Comparison of ENCODE assay signal across 20 mouse cellular contexts in genomic region chrX:14312746-14313145, GRCm38 (mm10).
DNase-seq lines count a peak whose midpoint lies in the region; ATAC-seq and TF ChIP-seq lines count a peak whose summit lies in the region.
"Had no signal": no experiment of that assay in that cellular context is flagged by ENCODE, and none has a peak within 500 bp of the region (broad histone marks: within the 10 kb centered on the region; RNA-seq: fewer than 3 reads in every experiment).

No protein-coding gene starts in this region.

- peak; percentile 56 for TF ChIP-seq CTCF in gastrocnemius, adult 2 months (IDR thresholded peaks at IDR 0.05)
- no peak for TF ChIP-seq CTCF in kidney, adult 2 months (conservative IDR thresholded peaks at IDR 0.05; ENCODE audit: insufficient read depth, insufficient read length, low read depth, low read length)

- no peaks in the 10 kb centered on the region for H3K36me3 ChIP-seq in kidney, adult 2 months (ENCODE audit: control insufficient read depth, insufficient read depth, low read length)
- H3K36me3 ChIP-seq in forebrain, embryonic 15.5 days = no peaks in the 10 kb centered on the region
- H3K36me3 ChIP-seq: embryonic facial prominence, embryonic 15.5 days; hindbrain, embryonic 13.5 days; liver, embryonic 13.5 days; neural tube, embryonic 13.5 days had no signal

- no peak for ATAC-seq in forebrain, embryonic 15.5 days (replicated peaks)
- ATAC-seq: CD4-positive, CD25-positive, alpha-beta regulatory T cell, adult 4 months; forebrain, embryonic 16.5 days; Patski had no signal

- peak; percentile 39 for DNase-seq in gastrocnemius, adult 2 months
- no peak for DNase-seq in gastrocnemius, postnatal 25 days
- peak; percentile 7 to 8 for DNase-seq in kidney, postnatal 4 days
- DNase-seq in kidney, adult 2 months = no peak
- DNase-seq in ovary, postnatal 36 days (ENCODE audit: low spot score) = peak; percentile 3
- DNase-seq in ovary, adult 18-20 months (ENCODE audit: low spot score) = no peak
- no peak for DNase-seq in right cerebral cortex, postnatal 25 days
- DNase-seq: cerebellum, adult 8-10 months; heart, adult 11 months; kidney, postnatal 25 days; liver, embryonic 13.5 days; thymus, postnatal 4 days had no signal

- no peak overlapping the region for H3K27ac ChIP-seq in gastrocnemius, adult 2 months
- H3K27ac ChIP-seq in kidney, adult 2 months (ENCODE audit: insufficient read depth, low read depth, low read length) = no peak overlapping the region
- no peak overlapping the region for H3K27ac ChIP-seq in forebrain, embryonic 15.5 days (replicated peaks)
- H3K27ac ChIP-seq: embryonic facial prominence, embryonic 15.5 days; hindbrain, embryonic 13.5 days; liver, embryonic 13.5 days; neural tube, embryonic 13.5 days had no signal

- intact Hi-C loops in gastrocnemius, adult 2 months (cut with DNase I) = no loop called here

- H3K27me3 ChIP-seq in kidney, adult 2 months (replicated peaks; ENCODE audit: control insufficient read depth, insufficient read depth, low read length) = no peaks in the 10 kb centered on the region
- no peaks in the 10 kb centered on the region for H3K27me3 ChIP-seq in forebrain, embryonic 15.5 days
- H3K27me3 ChIP-seq: embryonic facial prominence, embryonic 15.5 days; hindbrain, embryonic 13.5 days; liver, embryonic 13.5 days; neural tube, embryonic 13.5 days had no signal

- 37% methylated on average over 1 of the region's 1 CpGs for WGBS in kidney, adult 2 months
- 63% methylated on average over 1 of the region's 1 CpGs for WGBS in forebrain, embryonic 15.5 days

- H3K9me3 ChIP-seq in forebrain, embryonic 15.5 days = no peaks in the 10 kb centered on the region
- H3K9me3 ChIP-seq: embryonic facial prominence, embryonic 15.5 days; hindbrain, embryonic 13.5 days; liver, embryonic 13.5 days; neural tube, embryonic 13.5 days had no signal

- no peak for TF ChIP-seq POLR2A in kidney, adult 2 months (IDR thresholded peaks at IDR 0.05; ENCODE audit: low read depth, low read length)

- H3K4me1 ChIP-seq in kidney, adult 2 months (ENCODE audit: control insufficient read depth, insufficient read depth, low read length) = no peaks in the 10 kb centered on the region
- H3K4me1 ChIP-seq in forebrain, embryonic 15.5 days = no peaks in the 10 kb centered on the region
- H3K4me1 ChIP-seq: embryonic facial prominence, embryonic 15.5 days; hindbrain, embryonic 13.5 days; liver, embryonic 13.5 days; neural tube, embryonic 13.5 days had no signal

- H3K9ac ChIP-seq in forebrain, embryonic 15.5 days (replicated peaks) = no peak overlapping the region
- H3K9ac ChIP-seq: embryonic facial prominence, embryonic 15.5 days; hindbrain, embryonic 13.5 days; liver, embryonic 13.5 days; neural tube, embryonic 13.5 days had no signal

- H3K4me3 ChIP-seq in gastrocnemius, adult 2 months = no peak overlapping the region
- H3K4me3 ChIP-seq in kidney, adult 2 months (ENCODE audit: insufficient read depth, low read depth, low read length) = no peak overlapping the region
- no peak overlapping the region for H3K4me3 ChIP-seq in forebrain, embryonic 15.5 days
- H3K4me3 ChIP-seq: embryonic facial prominence, embryonic 15.5 days; hindbrain, embryonic 13.5 days; liver, embryonic 13.5 days; neural tube, embryonic 13.5 days had no signal

- H3K4me2 ChIP-seq in forebrain, embryonic 15.5 days (replicated peaks) = no peak overlapping the region
- H3K4me2 ChIP-seq: embryonic facial prominence, embryonic 15.5 days; hindbrain, embryonic 13.5 days; liver, embryonic 13.5 days; midbrain, embryonic 11.5 days; neural tube, embryonic 13.5 days had no signal

Comparison
In these comparisons a context has a peak if more than half of its experiments do, and no peak if none do; other contexts are left out.
1. DNase-seq: peak in gastrocnemius, adult 2 months (single experiment), kidney, postnatal 4 days (2 of 2) and ovary, postnatal 36 days (single experiment); none in gastrocnemius, postnatal 25 days (single experiment), kidney, adult 2 months (single experiment), ovary, adult 18-20 months (single experiment) and right cerebral cortex, postnatal 25 days (single experiment).